Mouse (Mus musculus) lung, postnatal 25 days (tissue): ENCODE results near the gene 1700018F24Rik.
"Not testable (repeated sequence)": the region's sequence is repeated elsewhere in the genome, so short reads cannot be mapped to it uniquely, and the experiment has no call there.

Source experiments
- DNase-seq: peaks from one replicate; pipeline ENCODE4 v3.0.0; 2022; ENCODE audit warnings: low spot score

1700018F24Rik gene

GRCm38 (mm10) chr5:145083201-145083600 is 40.4 kb downstream of the 1700018F24Rik start:
- not testable (repeated sequence) for DNase-seq

GRCm38 (mm10) chr5:145083632-145084451 is 41.1 kb downstream of the 1700018F24Rik start, which contains the start of the genes Arpc1a and Kpna7:
TSS of gene Arpc1a (plus strand) at chr5:145083830.
TSS of gene Kpna7 (minus strand) at chr5:145084030.
- DNase-seq: peak; percentile 94

GRCm38 (mm10) chr5:145084822-145085221 is 42.0 kb downstream of the 1700018F24Rik start:
- DNase-seq: no peak

GRCm38 (mm10) chr5:145088186-145088585 is 45.4 kb downstream of the 1700018F24Rik start:
- no peak for DNase-seq

GRCm38 (mm10) chr5:145089878-145090277 is 47.1 kb downstream of the 1700018F24Rik start:
- DNase-seq: no peak
